Mouse (Mus musculus) liver, postnatal 0 days (tissue): Measurements from ENCODE around the gene Tmem81.

Experiments used
- CTCF ChIP-seq: sonication (generic); IDR thresholded peaks from 2 replicates; pipeline ENCODE4 v1.5.1; 2016; ENCODE audit warnings: antibody characterized with exemption, low read depth
- EP300 ChIP-seq: IDR thresholded peaks from 2 replicates; pipeline ENCODE4 v1.6.1; 2016; ENCODE audit warnings: antibody characterized with exemption, low read depth, mild to moderate bottlenecking

- TF ChIP-seq EP300 (no peak), CTCF (no peak)
These were observed 36.0 kb downstream of the Tmem81 start for GRCm38 (mm10) chr1:132541824-132542599.
